In the genomic region with DNA sequence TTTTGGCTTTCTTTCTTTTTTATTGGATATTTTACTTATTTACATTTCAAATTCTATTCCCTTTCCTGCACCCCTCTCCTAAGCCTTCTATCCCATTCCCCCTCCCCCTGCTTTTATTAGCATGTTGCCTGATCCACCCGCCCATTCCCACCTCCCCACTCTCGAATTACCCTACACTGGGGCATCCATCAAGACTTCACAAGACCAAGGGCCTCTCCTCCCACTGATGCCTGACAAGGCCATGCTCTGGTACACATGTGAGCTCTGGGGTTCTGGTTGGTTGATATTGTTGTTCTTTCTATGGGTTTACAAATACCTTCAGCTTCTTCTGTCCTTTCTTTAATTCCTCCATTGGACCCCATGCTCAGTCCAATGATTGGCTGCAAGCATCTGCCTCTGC, we compare ENCODE assay signal across 20 mouse cellular contexts. TPM values are rescaled to one million over a fixed set of nuclear protein-coding genes. Genes with fewer than 3 reads are reported as not detected.
"Had no signal": no experiment of that assay in that cellular context is flagged by ENCODE, and none has a peak within 500 bp of the region (broad histone marks: within the 10 kb centered on the region; RNA-seq: fewer than 3 reads in every experiment).

No protein-coding gene starts in this region.

- H3K27me3 ChIP-seq: neural tube, embryonic 15.5 days; stomach, embryonic 15.5 days had no signal

- H3K9ac ChIP-seq: neural tube, embryonic 15.5 days; stomach, embryonic 15.5 days had no signal

- H3K27ac ChIP-seq: neural tube, embryonic 15.5 days; stomach, embryonic 15.5 days; stomach, postnatal 0 days had no signal

- H3K36me3 ChIP-seq: neural tube, embryonic 15.5 days; stomach, embryonic 15.5 days had no signal

- H3K4me1 ChIP-seq: neural tube, embryonic 15.5 days; stomach, embryonic 15.5 days had no signal

- DNase-seq: retina, postnatal 1 day; right cerebral cortex, adult 18-20 months; right cerebral cortex, postnatal 14 days; right cerebral cortex, postnatal 25 days; right cerebral cortex, postnatal 4 days; spleen, adult 18-20 months; thymus, adult 18-20 months; thymus, adult 2 months; thymus, postnatal 14 days; thymus, postnatal 25 days; thymus, postnatal 36 days; thymus, postnatal 4 days had no signal

- H3K4me2 ChIP-seq: neural tube, embryonic 15.5 days; stomach, embryonic 15.5 days had no signal

- H3K4me3 ChIP-seq: neural tube, embryonic 15.5 days; stomach, embryonic 15.5 days had no signal

- H3K9me3 ChIP-seq: neural tube, embryonic 15.5 days; stomach, embryonic 15.5 days had no signal

RNA-seq across cellular contexts. Expression of gene Htr1f, which starts 22.2 kb away (rescaled TPM):
- polyA plus RNA-seq: small intestine, adult 2 months; spleen, adult 2 months; stomach, embryonic 14.5 days; stomach, embryonic 16.5 days; stomach, postnatal 0 days; thymus, adult 2 months; thymus, postnatal 0 days had no signal
